Mouse (Mus musculus): ENCODE measurements around the gene Glis1. TPM values are rescaled to one million over a fixed set of nuclear protein-coding genes. Genes with fewer than 3 reads are reported as not detected.

The Glis1 gene
- polyA plus RNA-seq, 1 experiment = 0.46 TPM

- H3K4me3 ChIP-seq (replicated peaks; ENCODE audit: insufficient read depth, low read depth, low read length) = no peak overlapping the region
- 28% methylated on average over 8 of the region's 8 CpGs for WGBS
- no peak overlapping the region for H3K27ac ChIP-seq (ENCODE audit: insufficient read depth, low read length)
These were observed 112.1 kb downstream of the Glis1 start for GRCm38 (mm10) chr4:107546525-107546924.

DNA sequence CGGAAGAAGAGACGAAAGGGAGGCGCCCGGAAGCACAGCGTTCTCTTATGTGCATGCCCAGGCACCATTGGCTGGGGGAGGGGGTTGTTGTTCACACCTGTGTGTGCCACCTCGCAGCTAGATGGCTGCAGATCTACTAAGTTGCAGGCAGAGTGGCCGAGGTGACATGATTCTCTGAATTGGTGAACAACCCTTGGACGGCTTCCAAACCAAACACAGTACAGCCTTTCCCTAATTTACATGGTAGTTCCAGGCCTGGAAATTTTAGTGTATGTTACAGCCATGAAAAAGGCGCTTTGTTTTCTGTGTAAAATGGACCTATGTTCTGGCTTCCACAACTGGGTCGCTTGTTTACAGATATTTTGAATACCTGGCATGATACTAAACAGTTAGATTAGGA lies 115.7 kb downstream of the Glis1 start:
- WGBS = 91% methylated on average over 10 of the region's 10 CpGs
- no peaks in the 10 kb centered on the region for H3K27me3 ChIP-seq (ENCODE audit: control insufficient read depth, insufficient read depth, low read length)
- H3K27ac ChIP-seq (ENCODE audit: insufficient read depth, low read length) = no peak overlapping the region
- no peaks in the 10 kb centered on the region for H3K4me1 ChIP-seq (ENCODE audit: control insufficient read depth, insufficient read depth, low read length)
- TF ChIP-seq CTCF (IDR thresholded peaks at IDR 0.05; ENCODE audit: borderline replicate concordance, insufficient read depth, low read depth, low read length) (no peak), POLR2A (IDR thresholded peaks at IDR 0.05; ENCODE audit: borderline replicate concordance, insufficient read depth, low read length) (no peak)
- H3K4me3 ChIP-seq (replicated peaks; ENCODE audit: insufficient read depth, low read depth, low read length) = no peak overlapping the region
- DNase-seq = no peak

More at GRCm38 (mm10) chr4:107546525-107546924, 112.1 kb downstream of the Glis1 start:
- DNase-seq = no peak
- no peak for TF ChIP-seq CTCF (IDR thresholded peaks at IDR 0.05; ENCODE audit: borderline replicate concordance, insufficient read depth, low read depth, low read length)
- TF ChIP-seq POLR2A (IDR thresholded peaks at IDR 0.05; ENCODE audit: borderline replicate concordance, insufficient read depth, low read length) = no peak
- Histone ChIP-seq H3K4me1 (ENCODE audit: control insufficient read depth, insufficient read depth, low read length) (no peaks in the 10 kb centered on the region), H3K27me3 (ENCODE audit: control insufficient read depth, insufficient read depth, low read length) (no peaks in the 10 kb centered on the region)

GRCm38 (mm10) chr4:107550546-107550945 lies 116.2 kb downstream of the Glis1 start:
- H3K27ac ChIP-seq (ENCODE audit: insufficient read depth, low read length) = no peak overlapping the region
- no peak for DNase-seq
- 89% methylated on average over 3 of the region's 3 CpGs for WGBS
- H3K27me3 ChIP-seq (ENCODE audit: control insufficient read depth, insufficient read depth, low read length) = no peaks in the 10 kb centered on the region
- H3K4me1 ChIP-seq (ENCODE audit: control insufficient read depth, insufficient read depth, low read length) = no peaks in the 10 kb centered on the region
- H3K4me3 ChIP-seq (replicated peaks; ENCODE audit: insufficient read depth, low read depth, low read length) = no peak overlapping the region
- no peak for TF ChIP-seq CTCF (IDR thresholded peaks at IDR 0.05; ENCODE audit: borderline replicate concordance, insufficient read depth, low read depth, low read length)
- TF ChIP-seq POLR2A (IDR thresholded peaks at IDR 0.05; ENCODE audit: borderline replicate concordance, insufficient read depth, low read length) = no peak

DNA sequence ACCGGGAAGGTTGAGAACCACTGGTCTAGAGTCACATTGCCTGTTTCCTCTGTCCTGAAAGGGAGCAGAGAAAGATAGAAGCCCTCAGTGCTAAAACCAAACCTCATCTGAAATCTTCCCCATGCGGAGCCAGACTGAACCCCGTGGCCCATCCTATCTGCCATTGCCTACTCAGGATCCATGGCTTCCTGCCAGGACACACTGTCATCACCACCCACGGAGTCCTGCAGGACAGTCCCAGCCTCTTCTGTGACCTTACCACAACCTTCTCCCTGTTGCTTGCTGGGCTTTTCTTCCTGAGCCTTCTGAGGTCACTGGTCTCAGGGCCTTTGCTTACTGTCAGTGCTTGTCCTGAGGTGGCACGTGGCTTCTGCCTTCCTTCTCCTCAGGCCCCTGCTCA lies 118.3 kb downstream of the Glis1 start:
- Histone ChIP-seq H3K27me3 (ENCODE audit: control insufficient read depth, insufficient read depth, low read length) (no peaks in the 10 kb centered on the region; the same call in 1 of the 2 replicates), H3K27ac (ENCODE audit: insufficient read depth, low read length) (no peak overlapping the region), H3K4me1 (ENCODE audit: control insufficient read depth, insufficient read depth, low read length) (no peaks in the 10 kb centered on the region), H3K4me3 (replicated peaks; ENCODE audit: insufficient read depth, low read depth, low read length) (no peak overlapping the region)
- WGBS = 46% methylated on average over 5 of the region's 5 CpGs
- TF ChIP-seq CTCF (IDR thresholded peaks at IDR 0.05; ENCODE audit: borderline replicate concordance, insufficient read depth, low read depth, low read length) (no peak), POLR2A (IDR thresholded peaks at IDR 0.05; ENCODE audit: borderline replicate concordance, insufficient read depth, low read length) (no peak)
- no peak for DNase-seq

DNA sequence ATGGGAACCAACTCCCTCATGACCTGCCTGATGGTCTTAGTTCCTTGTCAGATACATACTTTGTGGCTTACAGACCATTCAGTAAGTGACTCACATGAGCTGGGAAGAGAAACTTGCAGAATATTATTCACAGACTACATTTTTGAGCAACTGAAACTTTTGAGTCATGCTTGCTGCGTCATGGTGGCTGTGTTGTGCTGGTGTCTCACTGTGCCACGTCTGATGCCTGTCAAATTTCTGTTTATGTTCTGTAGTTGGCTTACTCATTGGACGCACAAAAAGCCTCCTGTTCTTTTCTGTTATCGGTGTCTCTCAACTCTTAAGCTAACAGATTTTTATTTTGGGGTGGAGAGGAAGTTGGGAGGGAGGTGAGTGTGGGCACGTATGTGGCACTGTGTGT lies 119.4 kb downstream of the Glis1 start:
- WGBS = 79% methylated on average over 5 of the region's 5 CpGs
- Histone ChIP-seq H3K4me3 (replicated peaks; ENCODE audit: insufficient read depth, low read depth, low read length) (no peak overlapping the region), H3K27ac (ENCODE audit: insufficient read depth, low read length) (no peak overlapping the region), H3K4me1 (ENCODE audit: control insufficient read depth, insufficient read depth, low read length) (no peaks in the 10 kb centered on the region), H3K27me3 (ENCODE audit: control insufficient read depth, insufficient read depth, low read length) (no peaks in the 10 kb centered on the region; the same call in 1 of the 2 replicates)
- TF ChIP-seq POLR2A (IDR thresholded peaks at IDR 0.05; ENCODE audit: borderline replicate concordance, insufficient read depth, low read length) = no peak
- TF ChIP-seq CTCF (IDR thresholded peaks at IDR 0.05; ENCODE audit: borderline replicate concordance, insufficient read depth, low read depth, low read length) = no peak
- no peak for DNase-seq

- Histone ChIP-seq H3K27me3 (ENCODE audit: control insufficient read depth, insufficient read depth, low read length) (no peaks in the 10 kb centered on the region; the same call in 1 of the 2 replicates), H3K27ac (ENCODE audit: insufficient read depth, low read length) (no peak overlapping the region), H3K4me1 (ENCODE audit: control insufficient read depth, insufficient read depth, low read length) (no peaks in the 10 kb centered on the region), H3K4me3 (replicated peaks; ENCODE audit: insufficient read depth, low read depth, low read length) (no peak overlapping the region)
- no peak for TF ChIP-seq POLR2A (IDR thresholded peaks at IDR 0.05; ENCODE audit: borderline replicate concordance, insufficient read depth, low read length)
- 58% methylated on average over 3 of the region's 3 CpGs for WGBS
- DNase-seq = no peak
These were observed 124.4 kb downstream of the Glis1 start for GRCm38 (mm10) chr4:107558801-107559200.

GRCm38 (mm10) chr4:107561056-107561455 lies 126.7 kb downstream of the Glis1 start:
- 96% methylated on average over 2 of the region's 2 CpGs for WGBS
- no peak for TF ChIP-seq CTCF (IDR thresholded peaks at IDR 0.05; ENCODE audit: borderline replicate concordance, insufficient read depth, low read depth, low read length)
- no peak for TF ChIP-seq POLR2A (IDR thresholded peaks at IDR 0.05; ENCODE audit: borderline replicate concordance, insufficient read depth, low read length)
- no peak overlapping the region for H3K27ac ChIP-seq (ENCODE audit: insufficient read depth, low read length)
- H3K27me3 ChIP-seq (ENCODE audit: control insufficient read depth, insufficient read depth, low read length) = no peaks in the 10 kb centered on the region; the same call in 1 of the 2 replicates
- H3K4me3 ChIP-seq (replicated peaks; ENCODE audit: insufficient read depth, low read depth, low read length) = no peak overlapping the region
- no peak for DNase-seq
- H3K4me1 ChIP-seq (ENCODE audit: control insufficient read depth, insufficient read depth, low read length) = no peaks in the 10 kb centered on the region

GRCm38 (mm10) chr4:107568159-107568558 lies 133.8 kb downstream of the Glis1 start:
- DNase-seq = no peak
- Histone ChIP-seq H3K27me3 (ENCODE audit: control insufficient read depth, insufficient read depth, low read length) (no peaks in the 10 kb centered on the region), H3K4me1 (ENCODE audit: control insufficient read depth, insufficient read depth, low read length) (no peaks in the 10 kb centered on the region), H3K27ac (ENCODE audit: insufficient read depth, low read length) (no peak overlapping the region), H3K4me3 (replicated peaks; ENCODE audit: insufficient read depth, low read depth, low read length) (no peak overlapping the region)
- no peak for TF ChIP-seq POLR2A (IDR thresholded peaks at IDR 0.05; ENCODE audit: borderline replicate concordance, insufficient read depth, low read length)
- TF ChIP-seq CTCF (IDR thresholded peaks at IDR 0.05; ENCODE audit: borderline replicate concordance, insufficient read depth, low read depth, low read length) = no peak
- WGBS = 79% methylated on average over 21 of the region's 21 CpGs
